Mouse (Mus musculus) lung, postnatal 0 days (tissue): Measurements from ENCODE around the gene Matn4.

Source experiments
- CTCF ChIP-seq: IDR thresholded peaks from 2 replicates; pipeline ENCODE4 v1.5.1; 2016; ENCODE audit warnings: antibody characterized with exemption, mild to moderate bottlenecking
- EP300 ChIP-seq: IDR thresholded peaks from 2 replicates; pipeline ENCODE4 v1.6.1; 2016; ENCODE audit warnings: antibody characterized with exemption, mild to moderate bottlenecking, control low read depth

- TF ChIP-seq EP300 (no peak), CTCF (no peak)
Observed at GRCm38 (mm10) chr2:164431676-164432465, 26.9 kb upstream of the Matn4 start.
